Mouse (Mus musculus): ENCODE results near the gene Gm7682.
"Not testable (repeated sequence)": the region's sequence is repeated elsewhere in the genome, so short reads cannot be mapped to it uniquely, and the experiment has no call there.

Gm7682 gene

GRCm38 (mm10) chr5:94445484-94445883 is at the start of gene Gm7682:
Gene Gm7682, plus strand, starts transcription at chr5:94445784.
- DNase-seq: not testable (repeated sequence)

All from cerebellum, adult 8-10 months (tissue).